Mouse (Mus musculus): Measurements from ENCODE around the gene Samsn1. TPM values are rescaled to one million over a fixed set of nuclear protein-coding genes. Genes with fewer than 3 reads are reported as not detected.

Gene Samsn1
- polyA plus RNA-seq, 1 experiment from 2014 or later = 1.1 TPM

- ATAC-seq = no peak
- H3K9me3 ChIP-seq (ENCODE audit: control insufficient read depth) = no peaks in the 10 kb centered on the region
- H3K27me3 ChIP-seq (replicated peaks; ENCODE audit: control insufficient read depth, insufficient read depth, low read length) = no peaks in the 10 kb centered on the region
- no peak overlapping the region for H3K27ac ChIP-seq (ENCODE audit: low read depth, low read length)
- 86% methylated on average over 2 of the region's 2 CpGs for WGBS
- no peak overlapping the region for H3K4me2 ChIP-seq (replicated peaks; ENCODE audit: low read depth)
- no peak for TF ChIP-seq CTCF (IDR thresholded peaks at IDR 0.05; ENCODE audit: low read depth)
- H3K36me3 ChIP-seq (ENCODE audit: control insufficient read depth, insufficient read depth) = no peaks in the 10 kb centered on the region
- no peaks in the 10 kb centered on the region for H3K4me1 ChIP-seq (replicated peaks; ENCODE audit: control insufficient read depth, insufficient read depth, low read length)
- no peak overlapping the region for H3K4me3 ChIP-seq (ENCODE audit: low read depth, low read length)
- H3K9ac ChIP-seq (ENCODE audit: low read depth, low read length) = no peak overlapping the region
Observed at GRCm38 (mm10) chr16:75878885-75879284, 143.2 kb downstream of the Samsn1 start.

GRCm38 (mm10) chr16:75877170-75877569, 144.9 kb downstream of the Samsn1 start:
- no peak for ATAC-seq
- Histone ChIP-seq H3K27ac (ENCODE audit: low read depth, low read length) (no peak overlapping the region), H3K9me3 (ENCODE audit: control insufficient read depth) (no peaks in the 10 kb centered on the region), H3K4me1 (replicated peaks; ENCODE audit: control insufficient read depth, insufficient read depth, low read length) (no peaks in the 10 kb centered on the region), H3K4me3 (ENCODE audit: low read depth, low read length) (no peak overlapping the region), H3K4me2 (replicated peaks; ENCODE audit: low read depth) (no peak overlapping the region), H3K27me3 (replicated peaks; ENCODE audit: control insufficient read depth, insufficient read depth, low read length) (no peaks in the 10 kb centered on the region), H3K36me3 (ENCODE audit: control insufficient read depth, insufficient read depth) (no peaks in the 10 kb centered on the region), H3K9ac (ENCODE audit: low read depth, low read length) (no peak overlapping the region)
- 49% methylated on average over 3 of the region's 3 CpGs for WGBS
- TF ChIP-seq CTCF (IDR thresholded peaks at IDR 0.05; ENCODE audit: low read depth) = no peak

GRCm38 (mm10) chr16:75875896-75876295, 146.2 kb downstream of the Samsn1 start:
- WGBS = 65% methylated on average over 4 of the region's 4 CpGs
- no peak for ATAC-seq
- TF ChIP-seq CTCF (IDR thresholded peaks at IDR 0.05; ENCODE audit: low read depth) = no peak

DNA sequence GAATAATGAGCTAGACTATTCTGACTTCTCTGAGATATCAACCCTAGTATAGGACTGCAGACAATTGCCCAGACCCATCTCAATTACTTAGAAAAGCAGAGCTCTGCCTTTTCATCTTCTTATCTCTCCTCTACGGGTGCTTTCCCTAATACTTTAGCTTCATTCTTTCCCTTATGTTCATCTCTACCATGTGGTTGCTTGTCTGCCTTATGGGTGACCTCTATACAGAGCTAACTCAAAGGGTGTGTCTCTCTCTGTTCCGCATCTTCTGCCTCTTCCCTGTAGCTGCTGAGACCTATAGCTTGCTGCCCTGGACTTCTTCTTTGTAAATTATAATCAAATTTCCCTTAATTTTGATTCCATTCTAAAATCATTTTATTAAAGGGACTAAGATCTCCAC, 147.6 kb downstream of the Samsn1 start:
- no peak overlapping the region for H3K9ac ChIP-seq (ENCODE audit: low read depth, low read length)
- no peaks in the 10 kb centered on the region for H3K9me3 ChIP-seq (ENCODE audit: control insufficient read depth)
- no peak overlapping the region for H3K4me2 ChIP-seq (replicated peaks; ENCODE audit: low read depth)
- 83% methylated on average over 2 of the region's 2 CpGs for WGBS
- no peak overlapping the region for H3K27ac ChIP-seq (ENCODE audit: low read depth, low read length)
- H3K36me3 ChIP-seq (ENCODE audit: control insufficient read depth, insufficient read depth) = no peaks in the 10 kb centered on the region
- no peak overlapping the region for H3K4me3 ChIP-seq (ENCODE audit: low read depth, low read length)
- ATAC-seq = no peak
- no peaks in the 10 kb centered on the region for H3K27me3 ChIP-seq (replicated peaks; ENCODE audit: control insufficient read depth, insufficient read depth, low read length)
- no peak for TF ChIP-seq CTCF (IDR thresholded peaks at IDR 0.05; ENCODE audit: low read depth)
- no peaks in the 10 kb centered on the region for H3K4me1 ChIP-seq (replicated peaks; ENCODE audit: control insufficient read depth, insufficient read depth, low read length)

More at GRCm38 (mm10) chr16:75875896-75876295, 146.2 kb downstream of the Samsn1 start:
- Histone ChIP-seq H3K4me2 (replicated peaks; ENCODE audit: low read depth) (no peak overlapping the region), H3K9ac (ENCODE audit: low read depth, low read length) (no peak overlapping the region), H3K36me3 (ENCODE audit: control insufficient read depth, insufficient read depth) (no peaks in the 10 kb centered on the region), H3K9me3 (ENCODE audit: control insufficient read depth) (no peaks in the 10 kb centered on the region), H3K27me3 (replicated peaks; ENCODE audit: control insufficient read depth, insufficient read depth, low read length) (no peaks in the 10 kb centered on the region), H3K4me3 (ENCODE audit: low read depth, low read length) (no peak overlapping the region), H3K4me1 (replicated peaks; ENCODE audit: control insufficient read depth, insufficient read depth, low read length) (no peaks in the 10 kb centered on the region), H3K27ac (ENCODE audit: low read depth, low read length) (no peak overlapping the region)

DNA sequence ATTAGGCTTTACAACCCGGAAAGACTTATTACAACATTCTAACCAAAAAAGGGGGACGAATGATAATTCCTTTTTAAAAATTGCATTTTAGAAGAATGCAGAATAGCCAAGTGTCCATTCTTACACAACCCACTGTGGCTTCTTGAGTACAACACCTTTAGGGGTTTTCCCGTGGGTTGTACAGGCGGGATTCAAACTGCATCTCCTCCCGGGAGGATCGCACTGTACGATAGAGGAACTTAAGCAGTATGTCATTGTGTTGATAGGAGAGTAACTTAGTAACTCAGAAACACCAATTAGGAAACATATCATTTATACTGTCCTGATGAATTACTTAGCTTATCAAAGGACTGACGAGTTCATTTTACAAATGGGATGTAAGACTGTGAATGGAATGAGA, 149.8 kb downstream of the Samsn1 start:
- Histone ChIP-seq H3K27ac (ENCODE audit: low read depth, low read length) (no peak overlapping the region), H3K9me3 (ENCODE audit: control insufficient read depth) (no peaks in the 10 kb centered on the region), H3K4me1 (replicated peaks; ENCODE audit: control insufficient read depth, insufficient read depth, low read length) (no peaks in the 10 kb centered on the region), H3K9ac (ENCODE audit: low read depth, low read length) (no peak overlapping the region), H3K27me3 (replicated peaks; ENCODE audit: control insufficient read depth, insufficient read depth, low read length) (no peaks in the 10 kb centered on the region), H3K4me3 (ENCODE audit: low read depth, low read length) (no peak overlapping the region), H3K4me2 (replicated peaks; ENCODE audit: low read depth) (no peak overlapping the region), H3K36me3 (ENCODE audit: control insufficient read depth, insufficient read depth) (no peaks in the 10 kb centered on the region)
- WGBS = 83% methylated on average over 8 of the region's 8 CpGs
- no peak for ATAC-seq
- no peak for TF ChIP-seq CTCF (IDR thresholded peaks at IDR 0.05; ENCODE audit: low read depth)

DNA sequence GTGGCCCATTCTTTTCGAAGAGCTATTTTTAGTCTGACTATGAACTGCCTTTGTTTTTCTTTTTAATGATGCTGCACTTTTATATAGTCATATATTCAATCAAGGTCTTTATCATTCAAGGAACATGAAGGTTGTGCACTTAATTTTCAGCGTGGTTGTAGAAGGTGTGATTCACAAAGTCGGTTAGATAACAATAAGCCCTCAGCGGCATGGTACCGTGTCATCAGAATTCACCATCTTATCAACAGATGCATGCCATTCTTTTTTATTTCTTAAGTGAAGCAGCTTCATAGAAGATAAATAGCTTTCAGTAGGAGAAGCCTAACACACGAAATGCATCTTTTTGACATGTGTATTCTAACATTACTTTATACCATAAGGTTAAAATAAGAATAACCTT, 154.7 kb downstream of the Samsn1 start:
- no peak overlapping the region for H3K27ac ChIP-seq (ENCODE audit: low read depth, low read length)
- no peaks in the 10 kb centered on the region for H3K36me3 ChIP-seq (ENCODE audit: control insufficient read depth, insufficient read depth)
- WGBS = 79% methylated on average over 6 of the region's 6 CpGs
- no peak for TF ChIP-seq CTCF (IDR thresholded peaks at IDR 0.05; ENCODE audit: low read depth)
- no peaks in the 10 kb centered on the region for H3K27me3 ChIP-seq (replicated peaks; ENCODE audit: control insufficient read depth, insufficient read depth, low read length)
- ATAC-seq = no peak
- H3K4me2 ChIP-seq (replicated peaks; ENCODE audit: low read depth) = no peak overlapping the region
- H3K9ac ChIP-seq (ENCODE audit: low read depth, low read length) = no peak overlapping the region
- no peaks in the 10 kb centered on the region for H3K9me3 ChIP-seq (ENCODE audit: control insufficient read depth)
- H3K4me3 ChIP-seq (ENCODE audit: low read depth, low read length) = no peak overlapping the region
- no peaks in the 10 kb centered on the region for H3K4me1 ChIP-seq (replicated peaks; ENCODE audit: control insufficient read depth, insufficient read depth, low read length)

- Histone ChIP-seq H3K27me3 (replicated peaks; ENCODE audit: control insufficient read depth, insufficient read depth, low read length) (no peaks in the 10 kb centered on the region), H3K4me1 (replicated peaks; ENCODE audit: control insufficient read depth, insufficient read depth, low read length) (no peaks in the 10 kb centered on the region), H3K27ac (ENCODE audit: low read depth, low read length) (no peak overlapping the region), H3K36me3 (ENCODE audit: control insufficient read depth, insufficient read depth) (no peaks in the 10 kb centered on the region), H3K9me3 (ENCODE audit: control insufficient read depth) (no peaks in the 10 kb centered on the region), H3K4me3 (ENCODE audit: low read depth, low read length) (no peak overlapping the region), H3K9ac (ENCODE audit: low read depth, low read length) (no peak overlapping the region), H3K4me2 (replicated peaks; ENCODE audit: low read depth) (no peak overlapping the region)
- TF ChIP-seq CTCF (IDR thresholded peaks at IDR 0.05; ENCODE audit: low read depth) = no peak
- ATAC-seq = no peak
- WGBS = 77% methylated on average over 6 of the region's 6 CpGs
Observed at GRCm38 (mm10) chr16:75865505-75865904, 156.6 kb downstream of the Samsn1 start.
